Mouse (Mus musculus) heart, postnatal 0 days (tissue): Measurements from ENCODE around the gene Kcne2.

ENCODE experiments used
- CTCF ChIP-seq: IDR thresholded peaks from 2 replicates; pipeline ENCODE4 v1.5.1; 2016; ENCODE audit warnings: antibody characterized with exemption, control low read depth, low read depth
- EP300 ChIP-seq: IDR thresholded peaks from 2 replicates; pipeline ENCODE4 v1.6.1; 2016; ENCODE audit warnings: antibody characterized with exemption, low read depth

GRCm38 (mm10) chr16:92300649-92301411, 8.6 kb downstream of the Kcne2 start, which contains the start of gene Smim11:
- TF ChIP-seq EP300 (no peak), CTCF (no peak)
